Mouse (Mus musculus) spleen, adult 18-20 months (tissue): Measurements from ENCODE around the gene Prkca.

Source experiments
- DNase-seq, 2 experiments: peaks; one replicate each; pipeline ENCODE4 v3.0.0; 2022; ENCODE audit warnings: mixed read lengths in 2 of 2

The Prkca gene

GRCm38 (mm10) chr11:108336445-108336844, 7.3 kb downstream of the Prkca start:
- no peak for DNase-seq

DNA sequence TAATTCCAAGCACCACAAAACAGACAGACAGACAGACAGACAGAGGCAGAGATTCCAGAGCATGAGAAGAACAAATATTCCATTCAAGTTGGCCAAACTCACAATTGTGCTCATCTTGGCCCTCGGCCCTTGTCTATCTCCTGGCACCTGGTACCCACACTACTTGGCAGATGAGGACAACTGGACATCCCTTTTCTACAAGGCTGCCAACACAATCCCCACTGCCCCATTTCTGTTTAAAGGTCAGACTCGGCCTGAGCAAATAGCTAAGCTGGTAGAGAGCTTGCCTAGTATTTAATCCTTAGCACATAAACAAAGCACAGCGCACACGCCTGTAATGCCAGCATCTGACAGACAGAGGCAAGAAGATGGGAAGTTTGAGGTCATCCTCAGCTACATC, 8.2 kb downstream of the Prkca start:
- DNase-seq = no peak

- no peak for DNase-seq
Measured at GRCm38 (mm10) chr11:108334658-108335057, 9.1 kb downstream of the Prkca start.

GRCm38 (mm10) chr11:108333583-108334379, 9.9 kb downstream of the Prkca start:
- DNase-seq = no peak

- DNase-seq = no peak
Measured at GRCm38 (mm10) chr11:108333006-108333405, 10.7 kb downstream of the Prkca start.

GRCm38 (mm10) chr11:108330818-108331217, 12.9 kb downstream of the Prkca start:
- no peak for DNase-seq

GRCm38 (mm10) chr11:108325943-108326342, 17.8 kb downstream of the Prkca start:
- no peak for DNase-seq

- DNase-seq = no peak
Measured at GRCm38 (mm10) chr11:108322156-108322555, 21.6 kb downstream of the Prkca start.

GRCm38 (mm10) chr11:108320561-108320960, 23.2 kb downstream of the Prkca start:
- DNase-seq = no peak

DNA sequence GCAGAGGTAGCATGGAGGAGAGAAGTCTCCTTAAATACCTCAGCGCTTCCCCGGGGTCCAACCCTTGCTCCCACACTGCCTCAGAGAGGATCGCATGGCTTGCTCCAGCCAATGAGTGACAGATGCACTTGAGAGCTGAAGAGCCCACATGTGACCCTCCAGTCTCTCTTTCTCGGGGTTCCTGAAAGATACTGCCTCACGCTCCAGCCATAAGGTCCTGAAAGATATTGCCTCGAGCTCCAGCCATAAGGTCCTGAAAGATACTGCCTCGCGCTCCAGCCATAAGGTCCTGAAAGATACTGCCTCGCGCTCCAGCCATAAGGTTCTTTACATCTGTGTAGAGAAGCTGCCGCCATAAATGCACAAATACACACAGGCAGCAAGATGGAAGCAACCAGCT, 24.6 kb downstream of the Prkca start:
- no peak for DNase-seq

- DNase-seq = no peak
Measured at GRCm38 (mm10) chr11:108317878-108318277, 25.9 kb downstream of the Prkca start.

GRCm38 (mm10) chr11:108315736-108316135, 28.0 kb downstream of the Prkca start:
- DNase-seq = no peak

- no peak for DNase-seq
Measured at GRCm38 (mm10) chr11:108312516-108312915, 31.2 kb downstream of the Prkca start.

DNA sequence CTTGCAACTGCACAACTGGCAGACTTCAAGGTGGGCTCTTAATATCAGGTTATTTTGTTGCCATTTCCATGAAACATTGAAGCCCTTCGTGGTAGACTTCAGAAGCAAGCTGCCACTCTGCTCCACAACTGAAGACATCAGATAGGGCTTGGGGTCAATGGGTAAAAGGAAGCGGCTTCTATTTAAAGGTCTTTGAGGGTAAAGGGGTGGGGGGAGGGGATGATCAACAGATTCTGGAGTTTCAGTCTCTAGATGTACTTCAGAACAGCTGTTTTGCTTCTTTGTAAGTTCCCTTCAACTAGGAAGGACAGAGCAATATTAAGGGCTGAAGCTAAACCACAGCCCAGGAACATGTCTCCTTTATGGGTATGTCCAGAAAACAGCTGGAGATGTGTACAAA, 31.8 kb downstream of the Prkca start:
- DNase-seq = no peak

- no peak for DNase-seq
Measured at GRCm38 (mm10) chr11:108309791-108310190, 33.9 kb downstream of the Prkca start.

GRCm38 (mm10) chr11:108308253-108308652, 35.5 kb downstream of the Prkca start:
- DNase-seq = no peak

DNA sequence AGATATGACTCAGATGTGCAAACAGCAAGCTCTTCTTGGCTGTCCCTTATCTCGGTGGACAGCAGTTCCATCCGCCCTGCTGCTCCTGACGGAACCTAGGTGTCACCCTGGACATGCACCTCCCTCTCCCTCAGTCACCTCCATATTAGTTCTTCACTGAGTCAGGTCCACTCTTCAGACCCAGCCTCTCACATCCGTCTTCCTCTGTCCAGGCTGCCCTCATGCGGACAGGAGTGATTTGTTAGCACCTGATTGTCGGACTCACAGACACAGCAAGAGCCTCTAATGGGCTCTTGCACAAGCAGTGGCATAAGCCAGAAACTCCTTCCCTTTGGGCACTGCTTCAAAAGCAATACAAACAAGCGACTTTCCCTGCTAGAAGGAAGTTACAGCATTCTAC, 36.5 kb downstream of the Prkca start:
- DNase-seq = no peak

DNA sequence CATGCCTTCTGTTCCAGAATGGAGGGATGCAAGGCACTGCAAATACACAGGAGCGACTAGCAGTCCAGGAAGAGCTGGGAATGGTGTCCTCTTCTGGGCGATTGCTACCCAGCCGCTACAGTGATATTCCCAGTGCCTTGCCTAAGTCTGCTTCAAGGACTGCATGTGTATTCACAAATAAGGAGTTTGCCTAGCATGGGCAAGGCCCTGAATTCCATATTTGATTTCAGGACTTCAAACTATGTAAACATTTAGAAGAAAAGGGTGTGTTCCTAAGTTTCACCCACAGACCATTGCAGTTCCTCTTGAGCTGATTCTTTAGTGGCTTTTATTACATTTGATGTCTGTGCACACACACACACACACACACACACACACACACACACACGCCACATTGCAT, 39.9 kb downstream of the Prkca start:
- no peak for DNase-seq

DNA sequence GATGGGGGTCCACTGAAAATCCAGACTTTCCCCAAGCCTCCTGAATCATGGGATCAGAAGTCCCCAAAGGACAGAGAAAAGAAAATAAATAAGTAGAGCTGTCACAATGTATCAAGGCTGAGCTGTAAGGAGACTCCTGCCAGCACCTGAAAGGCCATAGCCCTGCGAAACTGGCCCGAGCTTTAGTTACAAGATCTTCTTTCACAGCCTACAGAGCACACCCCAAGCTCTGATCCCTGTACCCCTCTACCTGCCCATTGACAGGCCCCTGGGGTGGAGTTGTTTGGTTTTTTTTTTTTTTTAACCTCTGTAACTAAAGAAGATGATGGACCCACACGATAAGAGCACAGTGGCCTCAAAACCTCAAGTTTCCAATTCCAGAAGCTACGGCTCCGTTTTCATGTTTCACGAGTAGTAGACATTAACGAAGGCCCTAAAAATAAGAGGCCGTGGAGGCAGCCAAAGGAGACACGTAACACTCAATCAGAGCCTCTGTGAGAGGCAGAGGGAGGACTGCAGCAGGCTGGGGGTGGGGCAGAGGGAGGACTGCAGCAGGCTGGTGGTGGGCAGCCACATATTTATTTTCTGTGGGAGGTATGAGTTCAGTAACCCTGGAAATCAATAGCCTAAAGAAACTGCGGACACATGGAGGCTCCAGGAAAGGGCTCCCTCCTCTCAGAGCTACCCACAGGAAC, 41.8 kb downstream of the Prkca start:
- no peak for DNase-seq

DNA sequence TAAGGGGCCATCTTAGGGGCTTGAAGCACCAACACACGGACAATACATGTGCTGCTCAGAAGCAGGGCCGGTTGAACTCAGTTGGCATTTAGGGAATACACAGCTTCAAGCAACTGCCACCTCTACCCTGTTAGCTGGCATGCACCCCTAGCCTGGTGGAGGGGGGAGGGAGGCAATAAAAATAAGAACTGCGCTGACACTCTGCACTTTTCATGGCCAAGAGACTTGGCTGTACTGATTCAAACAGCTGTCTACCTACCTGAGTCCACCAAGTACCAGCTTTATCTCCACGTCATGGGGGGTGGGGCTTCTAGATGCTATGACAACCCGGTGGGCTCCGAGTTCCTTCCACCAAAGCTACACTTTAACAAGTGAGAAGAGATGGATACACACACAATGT, 42.7 kb downstream of the Prkca start:
- DNase-seq = no peak

DNA sequence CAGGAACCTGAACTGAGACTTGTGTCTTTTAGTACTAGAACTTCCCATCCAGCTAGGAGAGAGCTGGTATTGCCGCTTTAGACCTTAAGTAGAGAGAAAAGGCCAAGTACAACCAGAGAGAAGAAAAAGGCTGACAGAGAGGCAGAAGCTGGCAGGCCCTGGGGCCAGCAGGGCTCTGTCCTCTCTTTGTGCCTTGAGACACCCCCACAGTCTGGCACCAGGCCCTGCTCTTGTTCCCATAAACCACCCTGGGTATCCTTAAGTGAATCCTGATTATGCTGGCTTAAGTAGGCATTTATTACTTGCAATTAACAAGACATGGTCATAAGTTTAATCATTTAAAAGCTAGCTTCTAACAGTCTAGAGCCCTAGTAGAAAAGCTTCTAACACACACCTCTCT, 43.3 kb downstream of the Prkca start:
- no peak for DNase-seq

- DNase-seq = no peak
Measured at GRCm38 (mm10) chr11:108299913-108300312, 43.8 kb downstream of the Prkca start.

DNA sequence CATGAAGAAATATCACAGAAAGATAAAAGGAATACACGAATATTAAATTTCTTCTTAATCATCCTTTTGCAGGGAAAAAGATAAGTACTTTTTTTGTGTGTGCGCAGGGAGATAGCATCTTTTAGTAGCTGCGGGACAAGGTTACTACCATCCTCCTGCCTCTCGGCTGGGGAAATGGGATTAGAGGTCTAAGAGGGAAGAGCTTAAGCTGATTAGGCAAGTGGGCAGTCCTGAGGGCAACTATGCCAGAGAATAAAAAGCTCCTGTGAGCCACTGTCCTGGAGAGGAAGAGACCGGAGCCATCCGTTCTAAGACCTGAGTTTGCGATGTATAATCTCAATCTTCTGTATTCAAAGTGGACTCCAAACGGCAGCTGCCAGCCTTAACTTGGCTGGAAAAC, 45.8 kb downstream of the Prkca start:
- no peak for DNase-seq

DNA sequence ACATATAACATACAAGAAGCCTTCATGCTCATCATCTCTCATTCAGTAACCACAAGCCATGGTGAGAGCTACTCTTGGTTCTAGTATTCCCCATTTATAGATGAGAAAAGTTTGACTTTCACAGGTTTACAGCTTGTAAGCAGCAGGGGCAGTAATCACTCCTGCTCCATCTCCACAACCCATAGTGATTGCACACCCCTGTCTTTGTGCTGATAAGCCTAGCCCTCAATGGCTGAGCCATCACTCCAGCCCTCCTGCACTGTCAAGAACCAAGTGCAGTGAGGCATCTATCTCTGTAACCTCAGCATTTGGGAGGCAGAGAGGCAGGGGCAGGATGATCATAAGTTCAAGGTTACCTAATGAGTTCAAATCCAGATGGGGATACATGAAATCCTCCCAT, 48.4 kb downstream of the Prkca start:
- DNase-seq = no peak
